Mouse (Mus musculus) gastrocnemius, postnatal 14 days (tissue): ENCODE measurements at regions not wholly inside any gene's neighbourhood (a gene's known extent, or its start where the extent isn't known, plus 50 kb on each side); places are given as distances from the start of the nearest gene placed in this dataset.

Experiments
- DNase-seq: peaks from one replicate; pipeline ENCODE4 v3.0.0; 2021; ENCODE audit warnings: mixed read lengths
- intact Hi-C: fragments of 180-260 bp; cut with DNase I; formaldehyde crosslinking; loops from one replicate; pipeline ENCODE4 v1.15.1; 2025; ENCODE audit warnings: low total_unique reads

- DNase-seq = no peak
- intact Hi-C loops = no loop called here
Observed at GRCm38 (mm10) chr12:109662179-109662578, 62.0 kb upstream of the Rtl1 start.

GRCm38 (mm10) chr12:109674766-109675165 is 74.6 kb upstream of the Rtl1 start:
- intact Hi-C loops = no loop called here
- DNase-seq = no peak

GRCm38 (mm10) chr12:109694046-109694445 is 93.9 kb upstream of the Rtl1 start:
- DNase-seq = no peak
- intact Hi-C loops = no loop called here

GRCm38 (mm10) chr12:109694801-109695430 is 94.8 kb upstream of the Rtl1 start:
- intact Hi-C loops = no loop called here
- peak; percentile 76 for DNase-seq

GRCm38 (mm10) chr12:109706820-109707219 is 106.7 kb upstream of the Rtl1 start:
- intact Hi-C loops = no loop called here

GRCm38 (mm10) chr12:109709661-109710060 is 109.5 kb upstream of the Rtl1 start:
- DNase-seq = no peak
- intact Hi-C loops = no loop called here

More at GRCm38 (mm10) chr12:109706820-109707219, 106.7 kb upstream of the Rtl1 start:
- DNase-seq = no peak

GRCm38 (mm10) chr12:109711392-109711791 is 111.3 kb upstream of the Rtl1 start:
- DNase-seq = no peak
- intact Hi-C loops = no loop called here

- no peak for DNase-seq
- intact Hi-C loops = no loop called here
Observed at GRCm38 (mm10) chr12:109711946-109712345, 111.8 kb upstream of the Rtl1 start.

- intact Hi-C loops = no loop called here
- DNase-seq = no peak
Observed at GRCm38 (mm10) chr12:109712386-109712785, 112.3 kb upstream of the Rtl1 start.

GRCm38 (mm10) chr12:109713041-109713440 is 112.9 kb upstream of the Rtl1 start:
- DNase-seq = no peak
- intact Hi-C loops = no loop called here

GRCm38 (mm10) chr12:109714061-109714460 is 113.9 kb upstream of the Rtl1 start:
- DNase-seq = no peak
- intact Hi-C loops = no loop called here

- intact Hi-C loops = no loop called here
- DNase-seq = no peak
Observed at GRCm38 (mm10) chr12:109716991-109717390, 116.9 kb upstream of the Rtl1 start.

GRCm38 (mm10) chr12:109718036-109718435 is 117.9 kb upstream of the Rtl1 start:
- intact Hi-C loops = no loop called here
- no peak for DNase-seq

GRCm38 (mm10) chr12:109738201-109738600 is 138.1 kb upstream of the Rtl1 start:
- DNase-seq = no peak
- intact Hi-C loops = no loop called here

GRCm38 (mm10) chr12:109738911-109739310 is 138.8 kb upstream of the Rtl1 start:
- intact Hi-C loops = no loop called here
- no peak for DNase-seq

- intact Hi-C loops = no loop called here
Observed at GRCm38 (mm10) chr12:109742486-109742885, 142.4 kb upstream of the Rtl1 start.

GRCm38 (mm10) chr12:109743036-109743650 is 143.0 kb upstream of the Rtl1 start:
- no peak for DNase-seq
- intact Hi-C loops = no loop called here

More at GRCm38 (mm10) chr12:109742486-109742885, 142.4 kb upstream of the Rtl1 start:
- no peak for DNase-seq

GRCm38 (mm10) chr12:109744186-109744585 is 144.1 kb upstream of the Rtl1 start:
- DNase-seq = no peak
- intact Hi-C loops = no loop called here

- intact Hi-C loops = no loop called here
- no peak for DNase-seq
Observed at GRCm38 (mm10) chr12:109745731-109746484, 145.8 kb upstream of the Rtl1 start.

GRCm38 (mm10) chr12:109747201-109747600 is 147.1 kb upstream of the Rtl1 start:
- intact Hi-C loops = no loop called here
- DNase-seq = no peak

- no peak for DNase-seq
Observed at GRCm38 (mm10) chr12:109747776-109748175, 147.6 kb upstream of the Rtl1 start.

More at GRCm38 (mm10) chr12:109747776-109748175, 147.6 kb upstream of the Rtl1 start:
- intact Hi-C loops = no loop called here
